Mouse (Mus musculus): ENCODE measurements around the gene Cbl. TPM values are rescaled to one million over a fixed set of nuclear protein-coding genes. Genes with fewer than 3 reads are reported as not detected.

Cbl gene
- polyA plus RNA-seq (2016; fragmentation: Nextera tagmentation; extraction: Ambion mirVana) = 9.5 and 10.0 TPM in 2 replicates

DNA sequence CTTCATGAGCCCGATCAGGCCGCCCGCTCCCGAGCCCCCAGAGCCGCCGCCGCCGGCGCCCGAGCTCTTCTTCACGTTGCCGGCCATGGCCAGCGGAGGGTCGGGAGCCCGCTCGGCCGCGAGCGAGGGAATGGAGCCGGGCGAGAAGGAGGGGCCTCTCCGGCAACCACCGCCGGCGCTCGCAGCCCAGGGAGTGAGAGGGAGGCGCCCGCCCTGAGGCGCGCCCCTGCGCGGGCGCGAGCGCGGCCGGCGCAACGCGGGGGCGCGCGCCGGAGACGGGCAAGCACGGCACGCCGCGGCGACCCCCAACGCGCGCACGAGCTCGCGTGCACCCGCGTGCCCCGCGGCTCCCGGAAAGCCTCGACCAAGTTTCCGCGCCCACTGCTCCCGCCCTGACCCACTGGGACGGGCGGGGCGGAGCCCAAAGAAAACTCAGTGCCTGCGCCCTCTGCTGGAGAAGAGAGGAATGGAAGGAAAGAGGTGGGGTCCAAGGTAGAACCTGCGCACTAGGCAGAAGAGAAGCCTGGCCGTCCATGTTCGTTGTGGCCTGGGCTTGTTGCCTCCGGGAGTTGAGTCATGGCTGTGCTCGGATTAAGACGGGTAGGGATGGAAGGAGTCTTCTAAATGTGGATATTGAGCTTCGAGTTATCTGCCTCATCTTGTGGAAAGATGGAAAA, at the start of gene Cbl:
TSS of gene Cbl (minus strand) at position 248 of the 677 bp plus-strand sequence.
- Histone ChIP-seq H3K4me2 (peak within 1 kb of the TSS; percentile 96), H3K27ac (peak within 1 kb of the TSS; percentile 91), H3K9ac (peak within 1 kb of the TSS; percentile 97), H3K36me3 (no peaks in the 10 kb centered on the region), H3K4me3 (peak within 1 kb of the TSS; percentile 95), H3K4me1 (peaks cover 38% of the 10 kb centered on the region), H3K27me3 (replicated peaks) (no peaks in the 10 kb centered on the region), H3K9me3 (replicated peaks) (no peaks in the 10 kb centered on the region)
- ATAC-seq = peak; percentile 91
- WGBS (ENCODE audit: insufficient replicate concordance) = under 1% methylated on average over 76 of the region's 76 CpGs

DNA sequence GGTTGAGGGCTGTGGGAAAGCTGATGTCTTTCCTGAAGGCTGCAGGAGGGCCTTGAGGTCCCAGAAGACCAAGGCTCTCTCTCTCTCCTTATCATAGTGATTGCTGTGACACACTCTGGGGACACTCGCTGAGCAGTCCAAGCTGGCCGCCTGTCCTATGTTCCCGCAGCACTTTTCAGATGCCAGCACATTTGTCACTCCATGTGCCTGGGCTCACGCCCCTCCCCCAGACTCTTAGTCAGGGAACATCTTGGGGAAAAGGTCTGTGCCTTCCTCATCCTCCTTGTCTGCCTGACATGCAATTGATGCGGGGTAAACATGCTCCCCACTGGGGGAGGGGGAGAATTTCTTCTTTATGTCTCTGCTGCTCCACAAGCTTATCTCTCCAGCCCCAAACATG, 49.3 kb upstream of the Cbl start:
- peaks cover 69% of the 10 kb centered on the region for H3K36me3 ChIP-seq

DNA sequence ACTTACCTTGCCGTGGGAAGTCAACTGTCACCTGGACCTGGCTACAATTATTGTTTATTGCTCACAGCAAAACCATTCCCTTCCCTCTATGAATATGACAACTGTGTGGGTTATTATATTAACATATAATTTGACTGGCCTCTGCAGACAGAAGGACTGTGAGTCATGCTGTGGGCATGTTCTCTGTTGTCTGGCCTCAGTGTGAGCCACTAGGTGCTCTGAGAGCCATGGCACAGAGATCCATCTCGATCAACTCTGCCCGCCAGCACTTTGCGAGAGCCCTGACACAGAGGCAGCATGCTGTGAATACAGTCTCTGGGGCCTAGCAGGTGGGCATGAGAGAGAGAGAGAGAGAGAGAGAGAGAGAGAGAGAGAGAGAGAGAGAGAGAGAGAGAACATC, 36.1 kb upstream of the Cbl start:
- H3K4me3 ChIP-seq = no peak overlapping the region
- no peaks in the 10 kb centered on the region for H3K27me3 ChIP-seq (replicated peaks)
- 0 out of 2 replicates have a peak, but pooled peaks cover 3% of the 10 kb centered on the region for H3K9me3 ChIP-seq (replicated peaks)
- no peak overlapping the region for H3K27ac ChIP-seq
- peaks cover 26% of the 10 kb centered on the region for H3K4me1 ChIP-seq
- peaks cover 20% of the 10 kb centered on the region for H3K36me3 ChIP-seq
- no peak overlapping the region for H3K9ac ChIP-seq
- no peak overlapping the region for H3K4me2 ChIP-seq
- WGBS (ENCODE audit: insufficient replicate concordance) = 83% methylated on average over 4 of the region's 4 CpGs
- ATAC-seq = no peak

More for the DNA sequence above, 49.3 kb upstream of the Cbl start:
- Histone ChIP-seq H3K4me2 (no peak overlapping the region), H3K9ac (no peak overlapping the region), H3K9me3 (replicated peaks) (no peaks in the 10 kb centered on the region), H3K27me3 (replicated peaks) (peaks cover 19% of the 10 kb centered on the region), H3K27ac (0 out of 2 replicates have a peak overlapping the region, but pooled peaks have one; percentile 0), H3K4me3 (no peak overlapping the region), H3K4me1 (peaks cover 76% of the 10 kb centered on the region)
- ATAC-seq = no peak
- WGBS (ENCODE audit: insufficient replicate concordance) = 61% methylated on average over 5 of the region's 5 CpGs

DNA sequence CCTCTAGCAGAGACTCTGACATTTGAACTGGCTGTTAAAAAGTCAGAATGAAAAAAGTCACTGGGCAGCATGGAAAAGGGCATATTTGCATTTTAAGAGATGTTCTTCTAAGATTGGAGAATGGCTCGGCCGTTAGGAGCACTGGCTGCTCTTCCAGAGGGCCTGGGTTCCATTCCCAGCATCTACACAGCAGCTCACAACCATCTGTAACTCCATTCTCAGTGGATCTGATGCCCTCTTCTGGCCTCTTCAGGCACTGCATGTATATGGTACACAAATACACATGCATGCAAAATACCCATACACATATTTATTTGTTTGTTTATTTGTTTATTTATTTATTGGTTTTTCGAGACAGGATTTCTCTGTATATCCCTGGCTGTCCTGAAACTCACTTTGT, 35.2 kb upstream of the Cbl start:
- 64% methylated on average over 3 of the region's 3 CpGs for WGBS (ENCODE audit: insufficient replicate concordance)
- Histone ChIP-seq H3K36me3 (peaks cover 11% of the 10 kb centered on the region), H3K4me3 (no peak overlapping the region), H3K4me1 (peaks cover 26% of the 10 kb centered on the region), H3K27me3 (replicated peaks) (no peaks in the 10 kb centered on the region; the same call in 1 of the 2 replicates), H3K4me2 (peak overlapping the region; percentile 97; the same call in 1 of the 2 replicates), H3K9me3 (replicated peaks) (0 out of 2 replicates have a peak, but pooled peaks cover 3% of the 10 kb centered on the region), H3K27ac (peak overlapping the region; percentile 55), H3K9ac (no peak overlapping the region)
- no peak for ATAC-seq

DNA sequence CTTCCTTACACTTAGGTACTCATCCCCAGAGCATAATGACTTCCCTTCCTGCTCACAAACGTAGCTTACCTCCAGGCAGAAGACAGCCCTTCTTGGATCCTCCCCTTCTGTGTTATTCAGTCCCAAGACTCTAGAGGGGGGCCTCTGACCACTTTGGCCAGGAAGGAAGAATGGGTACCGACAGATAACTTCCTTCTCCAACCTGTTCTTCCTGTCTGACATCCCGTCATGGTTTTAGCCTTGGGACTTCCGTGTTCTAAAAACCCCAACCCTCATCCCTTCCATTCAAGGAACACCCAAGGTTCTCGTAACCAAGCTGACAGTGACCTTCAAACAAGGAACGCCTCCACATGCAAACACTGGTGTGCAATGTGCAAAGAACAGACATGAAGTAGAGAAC, 34.6 kb upstream of the Cbl start, which contains the start of gene Nlrx1:
TSS of gene Nlrx1 (minus strand) at position 168 of the 400 bp plus-strand sequence.
- H3K36me3 ChIP-seq = peaks cover 4% of the 10 kb centered on the region
- peaks cover 26% of the 10 kb centered on the region for H3K4me1 ChIP-seq
- peak within 1 kb of the TSS; percentile 97 for H3K4me2 ChIP-seq
- 18% methylated on average over 6 of the region's 6 CpGs for WGBS (ENCODE audit: insufficient replicate concordance)
- H3K9ac ChIP-seq = peak within 1 kb of the TSS; percentile 89
- ATAC-seq = peak; percentile 73
- H3K27me3 ChIP-seq (replicated peaks) = no peaks in the 10 kb centered on the region; the same call in 1 of the 2 replicates
- 0 out of 2 replicates have a peak, but pooled peaks cover 3% of the 10 kb centered on the region for H3K9me3 ChIP-seq (replicated peaks)
- peak within 1 kb of the TSS; percentile 66 for H3K4me3 ChIP-seq
- H3K27ac ChIP-seq = peak within 1 kb of the TSS; percentile 83

DNA sequence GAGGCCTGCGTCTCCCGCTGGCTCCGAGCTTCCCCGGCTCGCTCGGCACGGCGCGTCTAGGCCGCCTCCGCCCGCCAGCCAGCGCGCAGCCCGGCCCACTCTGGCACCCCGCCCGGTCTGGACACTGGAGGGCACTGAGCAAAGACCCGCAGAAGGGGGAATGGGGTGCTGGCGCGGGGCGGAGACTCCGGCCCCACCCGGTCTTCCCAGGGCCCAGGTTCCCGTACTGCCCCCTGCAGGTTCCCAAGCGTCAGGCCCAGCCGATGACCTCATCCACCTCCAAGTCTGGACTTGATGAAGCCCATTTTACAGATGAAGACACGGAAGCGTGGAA, 34.1 kb upstream of the Cbl start:
- Histone ChIP-seq H3K9ac (peak overlapping the region; percentile 89), H3K4me3 (peak overlapping the region; percentile 66), H3K27ac (peak overlapping the region; percentile 83), H3K9me3 (replicated peaks) (0 out of 2 replicates have a peak, but pooled peaks cover 3% of the 10 kb centered on the region), H3K27me3 (replicated peaks) (no peaks in the 10 kb centered on the region; the same call in 1 of the 2 replicates), H3K36me3 (no peaks in the 10 kb centered on the region), H3K4me1 (peaks cover 26% of the 10 kb centered on the region), H3K4me2 (peak overlapping the region; percentile 97)
- WGBS (ENCODE audit: insufficient replicate concordance) = 2% methylated on average over 28 of the region's 28 CpGs
- peak; percentile 91 for ATAC-seq

DNA sequence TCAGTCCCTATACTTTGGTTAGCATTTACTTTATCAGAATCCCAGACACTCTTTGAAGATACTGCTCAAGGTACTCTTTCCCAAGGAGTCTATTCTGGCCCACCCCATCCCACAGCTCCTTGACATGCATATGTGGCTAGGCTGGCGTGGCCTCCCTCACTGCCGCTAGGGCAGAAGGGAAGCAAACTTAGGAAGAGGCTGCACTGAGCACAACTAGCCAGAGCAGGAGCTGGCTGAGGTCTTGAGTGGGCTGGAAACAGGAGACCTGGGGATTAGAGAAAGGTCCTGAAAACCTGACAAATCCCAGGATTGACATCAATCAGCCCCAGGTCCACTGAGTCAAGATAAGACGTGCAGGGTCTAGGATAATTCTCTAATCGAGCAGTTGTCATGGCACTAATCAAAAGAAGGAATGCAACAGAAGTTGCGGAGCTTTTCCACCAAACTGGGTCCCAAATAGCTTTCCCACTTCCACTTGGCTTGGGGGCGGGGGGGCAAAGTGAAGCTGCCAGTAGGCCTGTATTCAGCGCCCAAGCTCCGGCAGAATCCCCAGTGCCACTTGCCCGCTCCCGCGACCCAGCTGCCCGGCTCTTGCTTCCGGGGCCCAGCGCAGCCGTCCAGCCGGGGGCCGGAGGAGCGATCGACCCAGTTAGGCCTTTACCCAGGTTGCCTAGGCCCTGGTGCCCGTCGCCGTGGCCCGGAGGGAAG, 33.6 kb upstream of the Cbl start:
- WGBS (ENCODE audit: insufficient replicate concordance) = 13% methylated on average over 20 of the region's 23 CpGs
- Histone ChIP-seq H3K4me3 (peak overlapping the region; percentile 66), H3K4me2 (peak overlapping the region; percentile 97), H3K9me3 (replicated peaks) (0 out of 2 replicates have a peak, but pooled peaks cover 3% of the 10 kb centered on the region), H3K9ac (peak overlapping the region; percentile 89), H3K36me3 (no peaks in the 10 kb centered on the region), H3K27me3 (replicated peaks) (no peaks in the 10 kb centered on the region; the same call in 1 of the 2 replicates), H3K27ac (peak overlapping the region; percentile 83), H3K4me1 (peaks cover 26% of the 10 kb centered on the region)
- ATAC-seq = no peak; the same call in 1 of the 2 replicates

DNA sequence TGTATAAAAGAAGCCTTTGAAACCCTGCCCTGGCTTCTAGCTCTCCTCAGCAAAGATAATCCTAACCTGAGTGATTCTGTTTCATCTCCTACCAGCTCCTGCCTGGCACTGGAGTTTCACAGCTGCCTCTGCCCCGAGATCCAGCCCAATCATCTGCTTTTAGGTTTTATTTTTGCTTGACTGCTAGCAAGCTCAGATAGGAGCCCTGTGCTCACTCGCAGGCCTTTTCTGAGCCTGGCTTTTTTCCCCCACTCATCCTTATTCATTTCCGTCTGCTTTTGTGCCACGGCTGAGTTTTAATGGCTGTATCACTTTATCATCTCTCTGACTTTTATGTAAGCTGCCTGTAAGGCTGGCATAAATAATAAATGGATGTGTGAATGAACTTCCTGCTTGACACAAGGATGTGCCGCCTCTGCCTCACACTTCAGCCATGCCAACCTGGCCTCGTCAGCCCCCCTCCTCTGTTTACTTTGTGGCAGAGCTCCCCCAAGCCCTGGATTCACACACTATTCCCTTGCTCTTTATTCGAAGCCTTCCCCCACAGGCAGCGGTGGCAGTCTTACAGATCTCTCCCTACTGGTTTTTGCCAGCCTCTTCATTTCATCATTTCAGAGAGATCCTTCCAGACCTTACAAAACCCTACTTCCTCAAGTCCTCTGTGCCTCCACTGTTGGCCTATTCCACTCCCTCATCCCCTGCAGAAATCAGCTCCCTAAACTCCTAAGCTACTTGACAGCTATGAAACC, 32.8 kb upstream of the Cbl start:
- Histone ChIP-seq H3K4me1 (peaks cover 30% of the 10 kb centered on the region), H3K4me2 (peak overlapping the region; percentile 97), H3K4me3 (no peak overlapping the region), H3K9me3 (replicated peaks) (0 out of 2 replicates have a peak, but pooled peaks cover 3% of the 10 kb centered on the region), H3K9ac (peak overlapping the region; percentile 89; the same call in 1 of the 2 replicates), H3K27me3 (replicated peaks) (no peaks in the 10 kb centered on the region; the same call in 1 of the 2 replicates), H3K36me3 (no peaks in the 10 kb centered on the region), H3K27ac (peak overlapping the region; percentile 18; the same call in 1 of the 2 replicates)
- ATAC-seq = no peak
- 69% methylated on average over 8 of the region's 8 CpGs for WGBS (ENCODE audit: insufficient replicate concordance)

DNA sequence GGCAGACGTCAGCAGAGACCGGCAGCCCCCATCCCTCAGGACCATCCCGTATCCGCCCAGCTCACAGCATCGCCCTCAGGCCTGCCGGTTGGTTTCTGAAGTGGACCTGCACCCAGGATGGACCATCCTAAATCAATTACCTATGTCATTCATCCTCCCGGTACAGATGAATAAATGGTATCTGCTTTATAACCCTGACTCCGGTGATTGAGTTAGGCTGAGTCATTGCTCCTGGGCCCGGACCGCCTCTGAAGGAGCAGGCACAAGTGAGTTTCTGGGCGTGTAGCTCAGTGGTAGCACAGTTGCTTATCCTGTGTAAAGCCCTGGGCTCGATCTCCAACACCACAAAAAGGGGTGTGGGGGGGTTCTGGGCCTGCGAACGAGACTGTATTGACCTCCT, 27.5 kb upstream of the Cbl start:
- Histone ChIP-seq H3K27me3 (replicated peaks) (no peaks in the 10 kb centered on the region; the same call in 1 of the 2 replicates), H3K36me3 (no peaks in the 10 kb centered on the region), H3K4me2 (no peak overlapping the region), H3K9ac (no peak overlapping the region), H3K27ac (no peak overlapping the region), H3K9me3 (replicated peaks) (no peaks in the 10 kb centered on the region), H3K4me3 (no peak overlapping the region), H3K4me1 (peaks cover 6% of the 10 kb centered on the region; the same call in 1 of the 2 replicates)
- no peak for ATAC-seq
- WGBS (ENCODE audit: insufficient replicate concordance) = 78% methylated on average over 14 of the region's 14 CpGs

DNA sequence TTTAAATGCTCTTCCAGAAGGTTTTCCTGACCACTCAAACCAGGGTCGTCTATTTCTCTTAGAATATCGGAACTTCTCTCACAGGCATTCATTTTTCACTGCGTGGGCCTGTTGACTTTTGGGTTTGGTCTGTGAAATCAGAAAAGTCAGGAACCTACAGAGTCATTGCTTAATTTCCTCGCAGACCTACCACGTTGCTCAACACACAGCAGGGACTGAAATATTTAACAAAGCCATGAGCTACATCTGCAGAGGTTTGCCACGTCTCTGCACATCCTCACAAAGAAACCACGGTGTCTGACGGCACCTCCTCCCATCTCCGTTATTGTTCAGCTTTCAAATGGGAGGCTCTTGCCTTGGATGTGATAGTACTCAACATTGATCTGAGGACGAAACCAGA, 25.2 kb upstream of the Cbl start:
- H3K9ac ChIP-seq = no peak overlapping the region
- ATAC-seq = no peak
- no peak overlapping the region for H3K4me2 ChIP-seq
- H3K27ac ChIP-seq = no peak overlapping the region
- H3K9me3 ChIP-seq (replicated peaks) = no peaks in the 10 kb centered on the region
- no peaks in the 10 kb centered on the region; the same call in 1 of the 2 replicates for H3K27me3 ChIP-seq (replicated peaks)
- peaks cover 15% of the 10 kb centered on the region for H3K4me1 ChIP-seq
- H3K36me3 ChIP-seq = no peaks in the 10 kb centered on the region
- no peak overlapping the region for H3K4me3 ChIP-seq
- 60% methylated on average over 10 of the region's 10 CpGs for WGBS (ENCODE audit: insufficient replicate concordance)

DNA sequence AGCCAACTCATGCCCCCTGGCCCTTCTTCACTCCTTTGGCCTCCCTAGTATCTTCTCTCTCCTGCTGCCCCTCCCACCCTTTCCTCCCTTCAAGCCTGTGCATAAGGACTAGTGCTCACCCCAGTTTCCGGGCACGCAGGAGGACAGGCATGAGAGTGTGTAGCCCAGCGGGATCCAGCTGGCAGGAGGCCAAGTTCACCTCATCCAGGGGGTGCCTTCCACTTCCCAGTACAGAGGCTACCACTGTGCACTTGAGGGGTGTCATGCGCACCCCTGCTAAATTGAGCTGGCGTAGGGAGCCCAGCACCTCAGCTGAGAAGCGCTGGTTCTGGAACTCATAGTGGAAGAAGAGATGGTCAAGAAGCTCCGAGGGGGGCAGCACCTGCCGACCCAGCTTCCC, 22.4 kb upstream of the Cbl start:
- 0 out of 2 replicates have a peak overlapping the region, but pooled peaks have one; percentile 7 for H3K27ac ChIP-seq
- no peak overlapping the region for H3K4me3 ChIP-seq
- no peaks in the 10 kb centered on the region for H3K9me3 ChIP-seq (replicated peaks)
- H3K36me3 ChIP-seq = no peaks in the 10 kb centered on the region
- no peak overlapping the region for H3K9ac ChIP-seq
- 80% methylated on average over 8 of the region's 8 CpGs for WGBS (ENCODE audit: insufficient replicate concordance)
- no peak overlapping the region for H3K4me2 ChIP-seq
- H3K4me1 ChIP-seq = peaks cover 12% of the 10 kb centered on the region; the same call in 1 of the 2 replicates
- no peak for ATAC-seq
- peaks cover 13% of the 10 kb centered on the region for H3K27me3 ChIP-seq (replicated peaks)

Data from liver, embryonic 12.5 days (tissue).